Mouse (Mus musculus) erythroblast, embryonic 14.5 days (primary cell): ENCODE measurements around the gene Akr1e1.

ENCODE experiments used
- GATA1 ChIP-seq: IDR thresholded peaks from 2 replicates; pipeline ENCODE4 v1.6.1; 2012; ENCODE audit warnings: low read length, inconsistent platforms, mixed read lengths
- TAL1 ChIP-seq: IDR thresholded peaks from 3 replicates; pipeline ENCODE4 v1.6.1; 2012; ENCODE audit warnings: low read length, inconsistent platforms, mixed read lengths

DNA sequence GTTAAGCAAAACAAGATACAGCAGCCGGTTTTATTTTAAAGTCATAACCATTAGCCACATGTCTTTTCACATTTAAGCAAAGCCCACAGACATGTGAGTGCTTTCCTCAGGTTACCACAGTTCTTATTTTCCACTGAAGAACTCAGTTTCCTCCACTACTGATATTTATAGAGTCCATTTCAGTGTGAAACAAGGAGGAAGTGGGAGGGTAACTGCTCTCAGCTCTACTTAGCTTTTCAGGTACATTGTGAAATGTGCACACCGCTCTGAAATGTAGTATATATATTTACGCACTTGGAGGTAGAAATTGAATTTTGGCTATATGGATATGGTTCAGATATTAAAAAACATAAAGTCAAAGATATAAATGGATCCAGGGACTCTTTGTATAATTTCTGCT, 36.3 kb upstream of the Akr1e1 start:
- no peak for TF ChIP-seq TAL1
- TF ChIP-seq GATA1: no peak
